In the genomic region with DNA sequence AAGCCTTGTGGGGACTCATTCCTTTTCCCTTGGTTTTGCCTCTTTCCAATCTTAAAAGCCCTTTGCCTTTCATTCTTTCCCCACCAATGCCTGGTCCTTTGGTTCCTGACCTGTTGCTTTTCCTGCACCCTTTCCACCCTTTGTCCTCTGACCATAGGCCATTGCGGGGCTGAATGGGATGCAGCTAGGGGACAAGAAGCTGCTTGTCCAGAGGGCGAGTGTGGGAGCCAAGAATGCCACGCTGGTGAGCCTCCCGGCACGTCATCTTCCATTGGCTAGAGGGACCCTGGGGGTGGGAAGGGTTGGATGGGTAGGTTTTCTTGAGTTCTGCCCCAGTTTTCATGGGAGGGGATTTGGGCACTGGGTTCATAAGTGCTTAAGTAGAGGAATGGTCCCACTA, we compare ENCODE assay signal across 22 mouse cellular contexts. TPM values are rescaled to one million over a fixed set of nuclear protein-coding genes. Genes with fewer than 3 reads are reported as not detected.
"Had no signal": no experiment of that assay in that cellular context is flagged by ENCODE, and none has a peak within 500 bp of the region (broad histone marks: within the 10 kb centered on the region; RNA-seq: fewer than 3 reads in every experiment).

No protein-coding gene starts in this region.

- H3K27ac ChIP-seq: lung, embryonic 15.5 days; macrophage; midbrain, embryonic 13.5 days; midbrain, embryonic 15.5 days; neural tube, embryonic 12.5 days; stomach, embryonic 15.5 days; stomach, postnatal 0 days had no signal

- H3K9ac ChIP-seq: lung, embryonic 15.5 days; midbrain, embryonic 13.5 days; midbrain, embryonic 15.5 days; neural tube, embryonic 12.5 days; stomach, embryonic 15.5 days had no signal

- ATAC-seq: lung, postnatal 0 days; midbrain, embryonic 13.5 days; midbrain, embryonic 15.5 days had no signal

- H3K4me2 ChIP-seq: lung, embryonic 15.5 days; midbrain, embryonic 11.5 days; midbrain, embryonic 13.5 days; midbrain, embryonic 15.5 days; neural tube, embryonic 12.5 days; stomach, embryonic 15.5 days had no signal

- DNase-seq: lung, adult 2 months; lung, postnatal 14 days; lung, postnatal 36 days; right cerebral cortex, postnatal 14 days; thymus, adult 2 months; thymus, postnatal 25 days; thymus, postnatal 4 days had no signal

- H3K27me3 ChIP-seq: lung, embryonic 15.5 days; megakaryocyte, embryonic 14.5 days; midbrain, embryonic 13.5 days; midbrain, embryonic 15.5 days; neural tube, embryonic 12.5 days; stomach, embryonic 15.5 days had no signal

- H3K9me3 ChIP-seq: lung, embryonic 15.5 days; megakaryocyte, embryonic 14.5 days; midbrain, embryonic 13.5 days; midbrain, embryonic 15.5 days; neural tube, embryonic 12.5 days; stomach, embryonic 15.5 days had no signal

- H3K4me3 ChIP-seq: lung, embryonic 15.5 days; megakaryocyte, embryonic 14.5 days; midbrain, embryonic 13.5 days; midbrain, embryonic 15.5 days; neural tube, embryonic 12.5 days; stomach, embryonic 15.5 days had no signal

- H3K4me1 ChIP-seq: lung, embryonic 15.5 days; midbrain, embryonic 15.5 days; neural tube, embryonic 12.5 days; stomach, embryonic 15.5 days had no signal

RNA-seq across cellular contexts. Expression of a gene that starts 41.1 kb away (rescaled TPM):
- polyA plus RNA-seq: lung, adult 2 months; lung, embryonic 15.5 days; lung, postnatal 0 days; midbrain, embryonic 13.5 days; midbrain, embryonic 15.5 days; midbrain, postnatal 0 days; neural tube, embryonic 12.5 days; neural tube, embryonic 14.5 days; spleen, adult 2 months; stomach, embryonic 15.5 days; stomach, postnatal 0 days; testis, adult 2 months; thymus, adult 2 months; urinary bladder, adult 2 months had no signal
